Mouse (Mus musculus): Measurements from ENCODE around the gene Cldn34b3. TPM values are rescaled to one million over a fixed set of nuclear protein-coding genes. Genes with fewer than 3 reads are reported as not detected.
"Not testable (repeated sequence)": the region's sequence is repeated elsewhere in the genome, so short reads cannot be mapped to it uniquely, and the experiment has no call there.

The Cldn34b3 gene
- total RNA-seq (2021): not detected
- long read RNA-seq, experiment 1: 0 reads
- long read RNA-seq, experiment 2: 0 reads

DNA sequence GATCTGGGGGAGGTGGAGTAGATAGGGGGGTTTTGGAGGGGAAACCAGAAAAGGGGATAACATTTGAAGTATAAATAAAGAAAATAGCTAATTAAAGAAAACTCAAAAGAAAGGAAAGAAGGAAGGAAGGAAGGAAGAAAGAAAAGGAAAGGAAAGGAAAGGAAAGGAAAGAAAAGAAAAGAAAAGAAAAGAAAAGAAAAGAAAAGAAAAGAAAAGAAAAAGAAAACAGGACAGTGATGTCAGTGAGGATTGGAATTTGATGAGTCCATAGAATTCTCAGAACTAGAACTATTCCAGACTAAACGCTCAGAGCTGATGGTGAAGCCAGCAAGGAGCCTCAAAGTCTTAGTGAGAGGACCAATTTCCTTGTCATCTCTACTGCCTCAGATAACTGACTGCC, at the start of gene Cldn34b3:
TSS of gene Cldn34b3 (plus strand) at position 301 of the 400 bp plus-strand sequence.
- DNase-seq: not testable (repeated sequence)

Other genes with a start within 250 kb of the Cldn34b3 start
- gene Cldn34b4, start 129.0 kb downstream of the Cldn34b3 start, total RNA-seq (2021): not detected